Mouse (Mus musculus) right cerebral cortex, adult 18-20 months (tissue): Measurements from ENCODE around the gene Nceh1.
"Not testable (repeated sequence)": the region's sequence is repeated elsewhere in the genome, so short reads cannot be mapped to it uniquely, and the experiment has no call there.

ENCODE experiments used
- DNase-seq: peaks from one replicate; pipeline ENCODE4 v3.0.0; 2022; ENCODE audit warnings: mixed read lengths

Nceh1 gene

GRCm38 (mm10) chr3:27288301-27288700 lies 105.5 kb downstream of the Nceh1 start:
- DNase-seq: no peak

DNA sequence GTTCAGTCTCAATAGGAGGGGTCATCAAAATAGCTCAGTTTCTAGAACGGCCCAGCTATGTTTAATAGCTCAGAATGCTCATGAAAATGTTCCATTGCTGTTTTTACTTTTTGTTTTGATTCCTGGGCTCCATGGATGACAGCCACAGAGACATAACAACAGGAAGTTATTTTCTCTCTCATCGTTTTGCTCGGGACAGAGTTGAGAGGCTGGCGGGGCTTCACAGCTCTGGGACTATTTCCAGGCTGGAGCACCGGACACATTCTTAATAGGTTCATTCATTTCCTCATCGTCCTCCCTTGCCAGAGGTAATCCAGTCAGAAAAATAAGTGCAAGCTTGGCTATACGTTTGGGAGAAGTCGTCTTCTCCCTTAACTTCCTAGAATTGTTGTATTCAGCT lies 106.1 kb downstream of the Nceh1 start:
- DNase-seq: no peak

DNA sequence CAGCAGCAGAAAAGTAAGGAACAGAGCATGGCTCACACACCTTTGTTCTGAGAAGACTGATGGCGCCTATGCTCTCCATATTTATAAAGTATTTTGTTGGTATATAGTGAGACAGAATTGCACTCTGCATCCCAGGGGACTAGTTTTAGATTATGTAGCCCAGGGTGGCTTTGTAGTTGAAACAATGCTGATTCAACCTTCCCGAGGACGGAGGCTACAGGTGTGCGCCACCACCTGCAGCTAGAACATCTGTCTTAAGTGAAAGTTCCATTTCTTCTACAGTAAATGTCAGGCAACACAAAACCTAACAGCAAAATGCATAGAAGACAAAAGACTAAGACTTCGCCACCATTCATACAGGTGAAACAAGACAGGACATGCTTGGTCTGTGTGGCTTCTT lies 107.5 kb downstream of the Nceh1 start:
- no peak for DNase-seq

DNA sequence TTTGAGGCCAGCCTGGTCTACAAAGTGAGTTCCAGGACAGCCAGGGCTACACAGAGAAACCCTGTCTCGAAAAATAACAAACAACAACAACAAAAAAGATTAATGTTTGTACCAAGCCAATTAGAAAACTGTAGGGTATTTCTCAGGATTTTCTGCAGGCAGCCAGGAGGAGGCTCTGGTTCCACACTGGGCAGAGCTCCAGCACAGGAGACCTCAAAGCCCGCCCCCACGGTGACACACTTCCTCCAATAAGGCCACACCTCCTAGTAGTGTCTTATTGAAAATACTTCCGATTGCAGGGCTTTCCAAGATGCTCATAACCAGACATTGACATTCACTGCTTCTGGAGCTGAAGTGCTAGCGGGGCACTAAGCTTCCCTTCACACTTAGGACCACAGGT lies 108.2 kb downstream of the Nceh1 start:
- not testable (repeated sequence) for DNase-seq

DNA sequence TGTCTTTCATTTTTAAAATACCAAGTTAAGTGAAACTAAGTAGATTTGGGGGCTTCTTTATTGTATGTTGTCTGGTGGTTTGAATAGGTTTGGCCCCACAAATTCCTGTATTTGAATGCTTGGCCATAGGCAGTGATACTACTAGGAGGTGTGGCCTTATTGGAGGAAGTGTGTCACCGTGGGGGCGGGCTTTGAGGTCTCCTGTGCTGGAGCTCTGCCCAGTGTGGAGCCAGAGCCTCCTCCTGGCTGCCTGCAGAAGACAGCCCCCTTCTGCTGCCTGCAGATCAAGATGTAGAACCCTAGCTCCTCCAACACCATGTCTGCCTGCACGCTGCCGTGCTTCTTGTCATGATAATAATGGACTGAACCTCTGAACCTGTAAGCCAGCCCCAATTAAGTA lies 108.6 kb downstream of the Nceh1 start:
- DNase-seq: not testable (repeated sequence)

GRCm38 (mm10) chr3:27293645-27294385 lies 111.0 kb downstream of the Nceh1 start:
- no peak for DNase-seq

DNA sequence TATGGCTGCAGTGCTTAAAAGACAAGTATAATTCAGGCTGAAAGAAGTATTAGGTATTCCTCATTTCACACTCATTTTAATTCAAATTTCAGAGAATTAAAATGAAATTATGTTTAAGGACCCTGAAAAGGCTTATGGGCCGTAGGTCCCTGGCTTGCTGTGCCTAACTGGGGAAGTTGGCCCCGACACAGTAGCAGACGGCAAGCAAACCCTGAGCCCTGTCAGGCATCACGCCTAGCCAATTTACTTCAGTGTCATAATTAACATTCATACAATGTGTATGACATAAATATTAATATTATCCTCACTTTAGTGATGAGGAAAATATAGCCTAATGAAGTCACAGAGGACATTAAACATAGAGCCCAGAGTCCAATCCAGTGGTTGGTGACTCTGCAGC lies 117.7 kb downstream of the Nceh1 start:
- DNase-seq: no peak

DNA sequence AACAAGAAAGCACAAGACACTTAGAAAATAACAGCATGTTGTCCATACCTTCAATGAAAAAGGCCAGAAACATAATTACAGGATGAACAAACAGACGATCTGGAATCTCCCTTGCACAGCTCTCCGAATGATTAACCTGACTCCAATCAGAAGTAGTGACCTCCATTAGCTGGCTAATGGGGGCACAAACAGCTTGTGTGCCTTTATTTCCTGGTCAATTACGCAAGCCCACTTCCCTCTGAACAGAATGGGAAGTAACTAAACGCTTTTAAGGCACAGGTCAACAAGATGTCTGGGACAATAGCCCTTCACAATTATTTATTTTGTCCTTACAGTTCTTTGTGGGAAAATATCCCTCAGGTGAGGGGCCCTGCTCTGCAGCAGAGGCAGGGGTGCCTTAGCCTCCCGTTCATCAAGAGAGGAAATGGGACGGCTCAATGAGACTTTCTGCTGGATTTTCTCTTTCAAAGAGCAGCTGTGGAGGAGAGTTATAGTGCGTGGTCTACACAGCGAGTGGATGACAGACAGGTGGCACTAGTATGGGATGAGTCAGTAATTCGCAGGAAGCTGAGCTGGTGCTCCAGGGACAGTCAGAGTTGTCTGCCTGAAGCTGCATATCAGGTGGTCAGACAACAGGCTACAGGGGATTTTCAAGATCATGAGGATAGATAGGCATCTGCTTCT lies 119.7 kb downstream of the Nceh1 start:
- DNase-seq: no peak

- no peak for DNase-seq
These were observed 124.0 kb downstream of the Nceh1 start for GRCm38 (mm10) chr3:27306815-27307214.

DNA sequence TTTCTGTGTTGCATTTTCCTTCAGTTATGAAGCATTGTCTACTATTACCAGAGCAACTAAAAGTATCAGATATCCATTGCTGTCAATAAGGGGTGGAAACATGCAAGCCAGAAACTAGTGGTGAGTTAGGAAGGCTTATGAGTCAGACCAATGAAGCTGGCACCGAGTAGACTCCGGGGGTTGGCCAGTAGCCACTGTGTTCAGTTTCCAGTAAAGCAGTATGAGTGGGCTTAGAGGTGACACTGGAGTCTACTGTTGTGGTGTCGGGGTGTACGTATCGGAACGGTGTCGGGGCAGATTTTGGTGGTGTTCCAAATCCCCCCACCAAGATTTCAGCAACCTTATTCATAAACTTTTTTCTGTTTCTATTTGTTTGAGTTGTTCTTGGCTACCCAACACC lies 128.2 kb downstream of the Nceh1 start:
- peak; percentile 16 for DNase-seq

- DNase-seq: no peak
These were observed 128.7 kb downstream of the Nceh1 start for GRCm38 (mm10) chr3:27311475-27311874.

DNA sequence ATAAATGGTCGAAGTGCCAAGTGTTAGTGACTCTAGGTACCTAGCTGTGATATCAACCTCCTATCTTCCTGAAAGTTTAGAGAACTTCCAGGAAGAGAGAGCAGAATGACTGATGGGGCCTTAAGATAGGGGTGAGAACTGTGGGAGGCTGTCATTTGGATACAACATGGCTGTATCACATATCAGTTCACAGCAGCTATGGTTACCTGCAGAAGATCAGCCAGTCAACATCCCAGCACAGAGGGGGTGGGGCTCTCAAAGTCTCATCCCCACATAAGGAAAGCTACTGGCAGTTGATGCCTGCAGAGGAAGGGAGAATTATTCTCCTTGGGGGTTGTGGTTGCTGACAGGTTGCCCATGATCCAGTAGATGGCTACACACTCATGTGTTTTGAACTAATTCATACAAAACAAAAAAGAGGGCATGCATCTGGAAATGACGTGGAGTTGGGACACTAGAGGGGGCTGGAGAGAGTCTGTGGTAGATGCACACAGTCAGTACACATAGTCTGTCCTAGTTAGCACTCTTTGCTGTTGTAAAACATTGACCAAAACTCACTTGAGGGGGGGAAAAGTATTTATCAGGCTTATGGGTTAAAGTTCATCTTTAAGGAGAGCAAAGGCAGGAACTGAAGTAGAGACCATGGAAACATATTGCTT lies 131.9 kb downstream of the Nceh1 start:
- DNase-seq: no peak

DNA sequence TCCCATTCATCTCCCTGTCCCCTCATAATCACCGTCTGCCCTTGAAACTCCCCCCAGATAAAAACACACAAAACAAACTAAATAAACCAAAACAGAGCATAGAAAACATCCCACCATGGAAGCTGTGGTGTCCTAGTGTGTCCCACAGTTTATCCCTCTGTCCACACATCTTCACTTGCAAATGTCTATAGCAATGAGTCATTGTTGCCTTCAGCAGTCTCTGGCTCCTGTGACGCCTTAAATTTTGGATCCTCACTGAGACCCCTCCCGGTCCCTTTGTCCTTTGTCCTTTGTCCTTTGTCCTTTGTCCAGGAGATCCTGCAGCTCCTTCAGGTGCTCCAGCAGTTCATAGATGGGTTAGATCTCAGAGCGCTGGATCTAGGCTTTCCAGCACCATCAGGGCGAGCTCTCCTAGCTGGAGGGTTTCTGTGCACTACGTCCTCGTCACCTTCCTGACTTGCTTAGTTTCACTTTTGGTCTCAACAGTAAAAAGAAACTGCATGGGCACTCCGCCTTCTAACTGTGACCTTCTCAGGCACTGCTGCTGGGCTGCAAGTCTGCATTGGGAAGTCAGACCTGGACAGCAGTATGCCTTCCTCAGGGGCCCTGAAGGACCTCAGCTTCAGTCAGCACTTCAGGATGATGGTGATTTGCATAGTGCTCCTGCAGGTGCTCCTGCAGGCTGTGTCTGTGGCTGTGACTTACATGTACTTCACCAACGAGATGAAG lies 134.0 kb downstream of the Nceh1 start, which contains the start of gene Tnfsf10:
Tnfsf10 (plus strand) TSS at position 470 of the 729 bp plus-strand sequence.
- DNase-seq: no peak

DNA sequence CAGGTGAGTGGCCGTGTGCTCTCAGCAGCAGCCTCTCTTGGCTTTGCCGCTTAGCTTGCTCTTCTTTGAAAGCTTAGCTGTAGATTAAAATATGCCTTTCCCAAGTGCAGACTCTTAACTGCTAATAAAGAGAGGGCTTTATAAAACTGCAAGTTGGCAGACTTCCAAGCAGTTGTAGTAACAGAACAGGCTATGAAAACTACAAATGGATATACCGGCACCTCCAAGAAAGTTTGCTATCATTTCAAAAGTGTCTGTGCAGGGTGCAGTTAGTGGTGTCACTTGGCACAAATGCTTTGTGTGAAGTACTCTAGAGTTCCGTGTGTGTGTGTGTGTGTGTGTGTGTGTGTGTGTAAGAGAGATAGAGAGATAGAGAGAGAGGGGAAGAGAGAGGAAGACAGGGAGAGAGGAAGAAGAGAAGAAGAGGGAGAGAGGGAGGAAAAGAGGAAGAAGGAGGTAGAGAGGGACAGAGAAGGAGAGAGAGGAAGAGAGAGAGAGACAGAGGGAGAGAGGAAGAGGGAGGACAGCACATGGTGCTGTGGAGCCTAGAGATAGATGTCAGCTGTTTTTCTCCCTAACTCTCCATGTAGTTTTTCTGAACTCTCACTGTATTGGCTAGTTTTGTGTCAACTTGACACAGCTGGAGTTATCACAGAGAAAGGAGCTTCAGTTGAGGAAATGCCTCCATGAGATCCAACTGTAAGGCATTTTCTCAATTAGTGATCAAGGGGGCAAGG lies 134.7 kb downstream of the Nceh1 start:
- DNase-seq: no peak

- no peak for DNase-seq
These were observed 136.9 kb downstream of the Nceh1 start for GRCm38 (mm10) chr3:27319650-27320049.

DNA sequence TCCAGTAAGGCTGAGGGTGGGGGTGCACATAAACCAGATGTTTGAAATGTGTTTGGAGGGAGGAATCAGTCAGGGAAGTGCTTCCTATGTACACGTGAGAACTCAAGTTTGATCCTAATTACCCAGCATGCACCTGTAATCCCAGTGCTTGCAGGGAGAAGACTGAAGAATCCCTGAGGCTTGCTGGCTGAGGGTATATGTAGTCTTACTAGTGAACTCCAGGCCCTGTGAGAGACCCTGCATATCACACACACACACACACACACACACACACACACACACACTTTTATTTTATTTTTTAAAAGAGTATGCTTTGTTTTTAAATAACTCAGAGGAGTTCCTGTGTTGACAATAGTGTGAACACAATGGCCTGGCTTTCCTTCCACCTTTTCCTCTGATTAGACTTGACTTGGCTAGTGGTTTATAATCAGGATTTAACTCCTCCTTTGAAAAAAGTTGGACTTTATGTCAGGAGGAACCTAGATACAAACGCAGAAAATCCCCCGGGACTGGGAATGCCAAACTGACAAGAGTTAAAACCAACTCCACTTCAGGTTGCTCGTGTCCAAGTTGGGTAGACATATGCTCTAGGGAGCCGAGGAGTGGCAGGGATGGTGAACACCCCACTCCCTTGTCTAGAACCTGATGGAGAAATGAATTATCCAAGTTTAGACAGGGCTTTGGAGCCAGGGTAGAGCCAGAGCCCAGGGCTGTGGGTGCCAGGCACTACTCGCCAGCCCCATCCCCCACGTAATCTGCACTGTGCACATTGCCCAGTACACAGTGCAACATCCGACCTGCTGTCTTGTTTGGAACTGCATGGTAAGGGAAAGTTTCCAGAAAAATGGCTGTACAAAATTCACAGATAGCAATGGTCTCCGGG lies 138.1 kb downstream of the Nceh1 start:
- no peak for DNase-seq

DNA sequence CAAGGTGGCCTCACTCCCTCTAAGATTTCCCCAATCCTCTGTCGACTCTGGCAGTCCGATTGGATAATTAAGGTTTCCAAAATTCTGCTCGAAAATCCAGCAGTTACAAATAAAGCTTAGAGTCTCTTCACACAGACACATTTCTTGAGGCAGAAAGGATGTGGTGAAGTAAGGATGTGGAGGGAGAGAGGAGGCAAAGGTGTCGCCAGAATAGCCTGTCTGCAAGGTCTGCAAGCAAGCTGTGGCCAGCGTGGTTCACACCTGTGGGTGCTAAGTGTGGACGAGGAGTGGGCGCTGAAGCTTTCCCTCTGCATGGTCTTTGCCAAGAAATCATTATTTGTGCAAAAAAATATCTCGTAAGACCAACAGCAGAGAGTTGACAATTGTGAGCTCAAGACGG lies 139.8 kb downstream of the Nceh1 start:
- DNase-seq: no peak

DNA sequence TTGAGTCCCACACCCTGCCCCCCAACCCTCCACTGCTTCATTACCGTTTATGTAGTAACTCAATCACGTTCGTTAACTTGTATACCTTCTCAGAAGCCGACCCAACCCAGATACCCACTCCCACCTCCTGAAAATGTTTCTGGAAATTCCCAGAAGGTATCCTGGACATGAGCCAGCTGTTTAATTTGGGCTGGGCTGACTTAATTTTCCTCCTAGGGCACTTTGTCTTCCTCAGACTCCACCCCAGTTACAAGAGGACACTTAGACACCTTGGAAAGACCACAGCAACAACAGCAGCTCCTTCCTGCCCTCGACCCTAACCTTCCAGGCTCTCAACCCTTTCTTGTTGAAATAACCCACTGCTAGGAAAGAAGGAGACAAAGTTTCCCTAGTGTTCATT lies 140.8 kb downstream of the Nceh1 start:
- DNase-seq: no peak

DNA sequence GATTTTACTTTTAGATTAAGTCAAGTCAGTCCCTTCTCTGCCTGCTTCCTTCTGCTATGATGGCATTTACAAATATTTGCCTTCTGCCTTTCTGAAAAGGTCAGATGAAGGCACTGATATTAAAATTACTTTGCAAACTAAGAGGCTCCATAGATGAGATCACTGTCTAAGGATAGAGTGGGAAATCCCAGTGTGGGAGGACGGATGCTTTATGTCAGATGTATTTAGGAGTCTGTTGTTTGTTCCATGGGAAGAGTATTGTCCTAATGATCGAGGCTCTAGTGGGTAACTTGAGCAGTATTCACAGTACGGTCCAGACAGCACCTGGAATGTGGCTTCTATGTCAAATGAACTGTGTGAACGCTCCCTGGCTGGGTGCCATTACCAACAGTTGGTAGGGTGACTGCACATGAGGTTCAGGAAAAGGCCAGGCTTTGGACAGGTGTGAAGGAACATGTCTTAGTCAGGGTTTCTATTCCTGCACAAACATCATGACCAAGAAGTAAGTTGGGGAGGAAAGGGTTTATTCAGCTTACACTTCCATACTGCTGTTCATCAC lies 143.9 kb downstream of the Nceh1 start:
- no peak for DNase-seq

GRCm38 (mm10) chr3:27330706-27331105 lies 147.9 kb downstream of the Nceh1 start:
- DNase-seq: no peak
